Mouse (Mus musculus) lung, postnatal 0 days (tissue): ENCODE results near the gene Tspan12. TPM values are rescaled to one million over a fixed set of nuclear protein-coding genes. Genes with fewer than 3 reads are reported as not detected.

ENCODE experiments used
- ATAC-seq: fragments of 200-750 bp; cut with Nextera tagmentation; 2 replicates; pipeline ENCODE4 v1.8.0; 2017; ENCODE audit warnings: moderate library complexity
- DNase-seq: peaks from one replicate; pipeline ENCODE4 v3.0.0-alpha.2; 2016; ENCODE audit warnings: low spot score
- H3K27ac ChIP-seq: fragments of 300-500 bp; sonication (generic); 2 replicates; pipeline ENCODE4 v1.5.1; 2014; ENCODE audit warnings: antibody characterized with exemption, mild to moderate bottlenecking, low read length, mixed read lengths
- H3K27me3 ChIP-seq: fragments of 300-500 bp; sonication (generic); replicated peaks from 2 replicates; pipeline ENCODE4 v1.6.1; 2014; ENCODE audit warnings: low read length, mixed read lengths; ENCODE audit not compliant: insufficient read depth
- H3K36me3 ChIP-seq: fragments of 300-500 bp; sonication (generic); 2 replicates; pipeline ENCODE4 v1.6.1; 2014; ENCODE audit warnings: low read length, mixed read lengths; ENCODE audit not compliant: insufficient read depth
- H3K4me1 ChIP-seq: fragments of 300-500 bp; sonication (generic); 2 replicates; pipeline ENCODE4 v1.6.1; 2014; ENCODE audit warnings: antibody characterized with exemption, low read depth, low read length, mixed read lengths; ENCODE audit not compliant: insufficient read depth
- H3K4me2 ChIP-seq: fragments of 300-500 bp; sonication (generic); replicated peaks from 2 replicates; pipeline ENCODE4 v1.6.1; 2014; ENCODE audit warnings: low read depth, mild to moderate bottlenecking, low read length, moderate library complexity, mixed read lengths
- H3K4me3 ChIP-seq: fragments of 300-500 bp; sonication (generic); 2 replicates; pipeline ENCODE4 v1.5.1; 2014; ENCODE audit warnings: low read depth, low read length
- H3K9ac ChIP-seq: fragments of 300-500 bp; sonication (generic); replicated peaks from 2 replicates; pipeline ENCODE4 v1.6.1; 2014; ENCODE audit warnings: low read depth, mild to moderate bottlenecking
- H3K9me3 ChIP-seq: fragments of 300-500 bp; sonication (generic); 2 replicates; pipeline ENCODE4 v1.6.1; 2016; ENCODE audit warnings: low read length, mixed read lengths
- CTCF ChIP-seq: IDR thresholded peaks from 2 replicates; pipeline ENCODE4 v1.5.1; 2016; ENCODE audit warnings: antibody characterized with exemption, mild to moderate bottlenecking
- EP300 ChIP-seq: IDR thresholded peaks from 2 replicates; pipeline ENCODE4 v1.6.1; 2016; ENCODE audit warnings: antibody characterized with exemption, mild to moderate bottlenecking, control low read depth
- WGBS: fragments of 180-500 bp; shearing (Covaris S2); extraction: QIAGEN DNeasy Blood & Tissue Kit; methylation state at CpG from one replicate; pipeline ENCODE4 v1.1.7; 2014; 5-methylcytosine and 5-hydroxymethylcytosine counted together
- polyA plus RNA-seq: library from polyadenylated mRNA; unstranded; fragments of >200 nt; fragmentation: Nextera tagmentation; extraction: Ambion mirVana; gene quantifications from 2 replicates; pipeline ENCODE4 v1.2.1, GENCODE M21; 2015

The Tspan12 gene
- polyA plus RNA-seq, 1 experiment from 2014 or later: 85.5 TPM

- Histone ChIP-seq H3K9ac (no peak overlapping the region), H3K4me1 (0 out of 2 replicates have a peak, but pooled peaks cover 2% of the 10 kb centered on the region), H3K9me3 (no peaks in the 10 kb centered on the region), H3K27me3 (no peaks in the 10 kb centered on the region), H3K4me2 (no peak overlapping the region), H3K4me3 (no peak overlapping the region), H3K36me3 (no peaks in the 10 kb centered on the region), H3K27ac (no peak overlapping the region)
- TF ChIP-seq CTCF: no peak
- TF ChIP-seq EP300: no peak
- 0 out of 2 replicates have a peak, but pooled peaks have one; percentile 19 for ATAC-seq
- WGBS: 12% methylated on average over 1 of the region's 1 CpGs
- DNase-seq: peak; percentile 43
These were observed 11.2 kb upstream of the Tspan12 start for GRCm38 (mm10) chr6:21863561-21863960.

- no peak for DNase-seq
These were observed 9.0 kb upstream of the Tspan12 start for GRCm38 (mm10) chr6:21861316-21861715.

GRCm38 (mm10) chr6:21857843-21858242 lies 5.5 kb upstream of the Tspan12 start:
- no peak overlapping the region for H3K4me2 ChIP-seq
- H3K4me3 ChIP-seq: no peak overlapping the region
- H3K27me3 ChIP-seq: no peaks in the 10 kb centered on the region
- H3K27ac ChIP-seq: no peak overlapping the region
- H3K9ac ChIP-seq: no peak overlapping the region
- ATAC-seq (no peak), DNase-seq (no peak)
- WGBS: 47% methylated on average over 7 of the region's 7 CpGs
- no peaks in the 10 kb centered on the region for H3K9me3 ChIP-seq
- 0 out of 2 replicates have a peak, but pooled peaks cover 2% of the 10 kb centered on the region for H3K4me1 ChIP-seq
- TF ChIP-seq CTCF (no peak), EP300 (no peak)
- no peaks in the 10 kb centered on the region for H3K36me3 ChIP-seq

More at GRCm38 (mm10) chr6:21861316-21861715, 9.0 kb upstream of the Tspan12 start:
- WGBS: 83% methylated on average over 2 of the region's 2 CpGs
- ATAC-seq: no peak
- Histone ChIP-seq H3K4me2 (no peak overlapping the region), H3K4me3 (no peak overlapping the region), H3K9ac (no peak overlapping the region), H3K27ac (no peak overlapping the region), H3K36me3 (no peaks in the 10 kb centered on the region), H3K9me3 (no peaks in the 10 kb centered on the region), H3K4me1 (0 out of 2 replicates have a peak, but pooled peaks cover 2% of the 10 kb centered on the region), H3K27me3 (no peaks in the 10 kb centered on the region)
- TF ChIP-seq EP300: no peak
- TF ChIP-seq CTCF: no peak

- no peak overlapping the region for H3K27ac ChIP-seq
- TF ChIP-seq CTCF: no peak
- no peak for TF ChIP-seq EP300
- no peaks in the 10 kb centered on the region for H3K9me3 ChIP-seq
- H3K4me3 ChIP-seq: no peak overlapping the region
- no peak overlapping the region for H3K4me2 ChIP-seq
- ATAC-seq (no peak), DNase-seq (peak; percentile 15)
- H3K4me1 ChIP-seq: peaks cover 3% of the 10 kb centered on the region; the same call in 1 of the 2 replicates
- H3K27me3 ChIP-seq: no peaks in the 10 kb centered on the region
- H3K36me3 ChIP-seq: no peaks in the 10 kb centered on the region
- WGBS: 23% methylated on average over 7 of the region's 7 CpGs
- H3K9ac ChIP-seq: no peak overlapping the region
These were observed 3.6 kb upstream of the Tspan12 start for GRCm38 (mm10) chr6:21855921-21856320.

- Histone ChIP-seq H3K9ac (no peak overlapping the region), H3K27ac (no peak overlapping the region), H3K4me2 (no peak overlapping the region), H3K4me3 (no peak overlapping the region), H3K4me1 (peaks cover 4% of the 10 kb centered on the region; the same call in 1 of the 2 replicates), H3K9me3 (no peaks in the 10 kb centered on the region), H3K27me3 (no peaks in the 10 kb centered on the region), H3K36me3 (no peaks in the 10 kb centered on the region)
- DNase-seq (no peak), ATAC-seq (no peak)
- 33% methylated on average over 6 of the region's 6 CpGs for WGBS
- TF ChIP-seq CTCF (no peak), EP300 (no peak)
These were observed 1.0 kb upstream of the Tspan12 start for GRCm38 (mm10) chr6:21853342-21853741.

GRCm38 (mm10) chr6:21851596-21852343 lies 545 bp downstream of the Tspan12 start:
- H3K36me3 ChIP-seq: no peaks in the 10 kb centered on the region
- H3K4me3 ChIP-seq: peak overlapping the region; percentile 69
- DNase-seq (peak; percentile 94), ATAC-seq (peak; percentile 94)
- TF ChIP-seq CTCF: peak; percentile 61
- TF ChIP-seq EP300: 0 out of 2 replicates have a peak, but pooled peaks have one; percentile 10
- no peaks in the 10 kb centered on the region for H3K9me3 ChIP-seq
- WGBS: 2% methylated on average over 57 of the region's 62 CpGs
- peaks cover 4% of the 10 kb centered on the region; the same call in 1 of the 2 replicates for H3K4me1 ChIP-seq
- peak overlapping the region; percentile 54 for H3K9ac ChIP-seq
- peak overlapping the region; percentile 89 for H3K27ac ChIP-seq
- H3K4me2 ChIP-seq: peak overlapping the region; percentile 83
- H3K27me3 ChIP-seq: no peaks in the 10 kb centered on the region
